Mouse (Mus musculus) thymus, postnatal 0 days (tissue): Measurements from ENCODE around the gene Hint2. TPM values are rescaled to one million over a fixed set of nuclear protein-coding genes. Genes with fewer than 3 reads are reported as not detected.

Experiments used
- DNase-seq: peaks from one replicate; pipeline ENCODE4 v3.0.0-alpha.2; 2015; ENCODE audit warnings: low spot score
- polyA plus RNA-seq: library from polyadenylated mRNA; unstranded; fragments of >200 nt; fragmentation: Nextera tagmentation; extraction: Ambion mirVana; gene quantifications from 2 replicates; pipeline ENCODE4 v1.2.1, GENCODE M21; 2015

The Hint2 gene
- 74.1 and 74.7 TPM in 2 replicates for polyA plus RNA-seq

DNA sequence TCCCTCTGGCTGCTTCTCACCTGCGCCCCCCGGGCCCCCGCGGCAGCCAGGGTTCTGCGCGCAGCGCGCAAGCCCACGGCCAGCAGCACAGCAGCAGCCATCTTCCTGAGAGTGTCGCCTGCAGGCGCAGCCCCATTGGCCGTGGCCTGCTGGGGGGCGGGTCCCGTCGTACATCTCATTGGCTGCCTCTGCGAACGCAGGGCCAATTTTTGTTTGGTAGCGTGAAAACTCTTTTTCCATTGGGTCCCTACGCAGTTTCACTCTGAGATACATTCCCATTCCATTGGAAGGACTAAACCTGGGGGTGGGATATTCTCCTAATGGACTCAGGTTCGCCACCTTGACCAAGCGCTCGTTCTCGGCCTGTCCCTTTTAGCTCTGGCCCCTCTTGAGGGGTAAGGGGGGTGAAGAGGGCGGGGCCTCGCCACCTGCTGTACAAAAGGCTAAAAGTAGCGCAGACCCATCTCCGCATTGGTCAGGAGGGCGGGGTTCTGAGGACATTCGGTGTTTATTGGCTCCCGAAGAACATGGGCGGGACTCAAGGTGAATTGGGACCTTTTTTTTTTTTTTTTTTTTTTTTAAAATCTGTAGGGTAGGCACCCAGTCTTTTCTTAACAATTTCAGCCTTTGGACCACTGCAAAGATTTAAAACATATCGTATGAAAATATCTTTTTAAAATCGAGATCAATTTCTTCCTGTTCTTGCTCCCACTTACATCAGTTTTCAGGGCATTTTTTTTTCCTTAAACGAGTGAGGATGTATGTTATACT, at the start of gene Hint2:
Gene Hint2 (minus strand): TSS at position 128 of the 771 bp plus-strand sequence.
- peak; percentile 96 for DNase-seq

DNA sequence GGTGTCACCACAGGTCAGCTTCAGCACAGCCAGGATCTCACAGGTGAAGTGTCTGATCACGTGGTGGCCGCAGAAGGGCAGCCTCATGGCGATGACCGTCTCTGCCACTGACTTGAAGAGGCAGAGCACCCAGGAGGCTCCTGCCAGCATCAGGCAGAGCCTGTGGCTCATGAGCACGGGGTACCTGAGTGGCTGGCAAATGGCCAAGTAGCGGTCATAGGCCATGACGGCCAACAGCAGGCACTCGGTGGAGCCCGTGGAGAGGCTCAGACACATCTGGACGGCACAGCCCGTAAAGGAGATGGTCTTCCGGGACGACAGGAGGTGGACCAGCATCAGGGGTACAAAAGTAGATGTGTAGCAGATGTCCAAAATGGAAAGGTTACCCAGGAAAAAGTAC, 49.7 kb upstream of the Hint2 start:
- DNase-seq = no peak

DNA sequence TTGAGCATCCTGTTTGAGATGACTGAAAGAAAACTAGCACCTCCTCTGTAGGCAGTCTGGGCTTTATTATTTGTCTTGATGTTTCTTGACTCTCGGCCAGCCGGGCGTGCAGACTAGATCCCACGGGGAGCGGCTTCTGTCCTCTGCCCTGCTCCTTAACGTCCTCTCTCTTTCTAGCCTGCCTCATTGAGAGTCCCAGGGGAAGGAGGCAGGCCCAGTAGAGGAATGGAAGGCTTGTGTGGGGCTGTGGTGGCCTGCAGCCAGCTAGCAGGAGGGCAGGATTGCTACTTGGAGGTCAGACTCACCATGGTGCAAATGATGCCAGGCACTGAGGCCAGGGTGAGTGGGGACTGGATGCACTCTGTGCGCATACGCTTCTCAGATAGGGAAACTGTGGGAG, 47.6 kb upstream of the Hint2 start:
- DNase-seq = no peak

DNA sequence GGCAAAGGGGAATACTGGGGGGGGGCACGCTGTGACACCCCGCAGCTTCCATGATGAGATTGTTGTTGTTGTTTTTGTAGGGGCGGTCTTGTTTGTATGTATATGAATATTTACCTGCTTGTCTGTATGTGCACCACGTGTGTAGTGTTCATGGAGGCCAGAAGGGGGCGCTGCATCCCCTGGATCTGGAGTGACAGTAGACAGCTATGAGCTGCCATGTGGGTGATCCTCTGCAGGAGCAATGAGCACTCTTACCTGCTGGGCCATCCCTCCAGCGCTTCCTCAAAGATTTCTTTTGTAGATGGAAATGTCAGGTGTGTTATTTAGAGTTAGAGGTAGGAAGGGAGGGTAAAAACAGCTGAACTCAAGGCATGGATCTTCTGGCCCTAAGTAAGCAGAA, 47.2 kb upstream of the Hint2 start:
- DNase-seq = no peak

DNA sequence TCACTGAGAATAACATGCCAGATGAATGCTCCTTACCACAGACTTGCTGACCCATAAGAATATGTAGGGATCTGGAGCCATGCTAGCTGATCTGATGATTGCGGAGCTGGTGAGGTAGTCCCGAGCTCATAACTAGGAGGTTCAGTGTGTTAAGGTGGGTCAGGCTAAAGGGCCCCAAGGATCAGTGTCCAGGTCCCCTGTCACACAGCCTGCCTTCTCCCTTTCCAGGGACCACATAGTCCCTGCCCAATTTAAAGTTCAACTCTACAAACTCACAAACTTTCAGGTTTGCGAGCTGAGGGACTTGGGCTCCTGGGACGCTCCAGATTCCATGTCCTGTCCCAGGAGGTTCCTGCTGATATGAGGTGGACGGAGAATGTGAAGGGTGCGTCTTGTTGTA, 44.4 kb upstream of the Hint2 start, which contains the start of gene Olfr70:
Gene Olfr70 (minus strand): TSS at position 101 of the 400 bp plus-strand sequence.
- DNase-seq = no peak

DNA sequence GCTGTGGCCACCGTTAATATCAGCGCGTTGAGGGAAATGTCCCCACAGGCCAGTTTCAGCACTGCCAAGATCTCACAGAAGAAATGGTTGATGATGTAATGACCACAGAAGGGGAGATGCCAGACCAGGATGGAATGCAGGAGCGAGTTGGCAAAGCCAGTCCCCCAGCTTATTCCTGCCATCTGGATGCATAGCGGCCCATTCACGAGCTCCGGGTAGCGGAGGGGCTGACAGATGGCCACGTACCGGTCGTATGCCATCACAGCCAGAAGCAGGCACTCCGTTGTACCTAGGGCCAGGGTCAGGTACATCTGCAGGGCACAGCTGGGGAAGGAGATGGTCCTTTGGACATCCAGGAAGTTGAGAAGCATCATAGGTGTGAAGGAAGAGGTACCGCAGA, 40.3 kb upstream of the Hint2 start:
- DNase-seq = no peak

DNA sequence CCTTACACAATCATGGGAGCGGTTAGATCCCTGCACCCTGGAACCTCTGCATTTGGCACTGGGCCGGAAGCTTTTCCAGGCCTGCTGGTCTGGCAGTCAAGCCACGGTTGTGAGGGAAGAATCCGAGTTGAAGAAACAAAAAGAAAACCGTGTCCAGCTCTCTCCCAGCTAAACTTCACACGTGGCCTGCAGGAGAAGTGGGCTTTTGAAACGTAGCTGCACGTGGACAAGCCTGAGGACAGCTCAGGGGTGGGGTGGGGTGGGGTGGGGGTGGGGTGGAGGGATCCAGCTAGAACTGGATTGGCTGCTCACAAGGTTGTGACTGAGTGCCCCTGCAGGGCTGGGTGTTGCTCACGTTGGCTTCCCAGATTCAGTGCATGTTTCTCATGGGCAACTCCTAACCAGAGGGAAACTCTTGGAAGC, 39.0 kb upstream of the Hint2 start:
- DNase-seq = no peak

DNA sequence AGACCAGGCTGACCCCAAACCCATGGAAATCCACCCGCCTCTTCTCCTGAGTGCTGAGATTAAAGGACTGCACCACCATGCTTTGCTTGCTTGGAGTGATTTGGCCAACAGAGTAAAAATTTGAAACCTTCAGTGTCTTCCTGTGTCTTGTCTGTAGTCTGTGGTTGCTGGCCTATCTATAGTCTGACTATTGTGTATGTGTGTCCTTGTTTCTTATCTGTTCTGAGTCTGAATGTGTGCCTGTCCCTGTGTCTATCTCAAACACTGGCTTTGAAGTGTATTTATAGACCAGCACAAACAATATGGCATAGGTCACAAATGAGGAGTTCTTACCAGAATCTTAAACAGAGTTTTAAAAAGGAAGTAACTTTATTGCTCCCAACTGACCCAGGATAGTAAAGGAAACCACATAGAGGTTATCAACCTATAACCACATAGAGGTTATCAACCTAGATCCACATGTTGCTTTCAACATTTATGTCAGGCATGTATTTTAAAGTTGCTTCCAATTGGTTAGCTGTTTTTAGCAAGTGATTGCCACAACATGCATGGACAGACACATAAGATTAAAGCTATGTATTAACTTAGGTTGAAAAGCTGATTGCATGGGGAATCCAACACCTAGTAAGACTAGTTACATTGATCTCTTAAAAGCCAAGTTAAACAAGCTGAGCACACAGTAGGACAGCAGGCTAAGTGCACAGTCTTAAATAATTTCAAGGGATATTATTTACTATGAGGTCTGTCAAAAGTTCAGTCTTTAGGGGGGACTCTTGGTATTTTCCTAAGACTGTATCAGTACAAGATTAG, 38.4 kb upstream of the Hint2 start:
- DNase-seq = no peak

DNA sequence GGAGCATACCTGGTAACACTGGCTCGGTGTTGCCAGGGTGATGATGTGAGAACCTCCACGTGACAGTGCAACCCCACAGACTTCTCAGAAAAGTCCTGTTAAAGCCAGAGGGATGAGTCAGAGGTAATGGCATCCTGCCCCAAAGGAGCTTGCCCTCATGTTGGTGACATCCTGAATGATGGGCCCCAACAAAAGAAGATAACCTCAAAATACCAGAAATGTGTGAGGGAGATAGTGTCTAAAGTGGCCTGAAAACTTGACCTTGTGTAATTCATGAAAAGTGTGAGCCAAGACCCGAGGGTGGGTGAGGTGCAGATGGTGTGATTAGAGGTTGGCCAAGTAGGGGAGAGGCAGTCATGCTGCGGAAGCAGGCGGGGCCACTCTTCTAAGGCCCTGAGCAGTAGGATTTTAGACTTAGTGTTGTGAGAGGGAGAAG, 37.6 kb upstream of the Hint2 start:
- no peak for DNase-seq

DNA sequence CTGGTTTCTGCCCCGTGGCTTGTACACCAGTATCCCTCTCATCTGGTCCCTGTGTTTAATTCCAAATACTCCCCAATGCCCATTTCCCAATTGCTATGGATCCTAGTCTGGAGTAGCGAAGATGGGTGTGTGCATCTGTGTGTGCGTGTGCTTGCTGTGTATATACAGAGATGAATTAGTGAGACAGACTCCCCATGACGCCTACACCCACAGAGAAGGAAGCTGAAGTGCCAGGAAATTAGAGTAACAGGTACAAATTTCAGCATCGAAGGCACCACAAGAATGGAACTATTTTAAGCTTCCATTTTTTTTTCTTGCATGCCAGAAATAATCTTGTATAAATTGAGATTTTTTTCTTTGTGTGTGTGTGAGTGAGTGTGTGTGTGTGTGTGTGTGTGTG, 34.8 kb upstream of the Hint2 start:
- no peak for DNase-seq

DNA sequence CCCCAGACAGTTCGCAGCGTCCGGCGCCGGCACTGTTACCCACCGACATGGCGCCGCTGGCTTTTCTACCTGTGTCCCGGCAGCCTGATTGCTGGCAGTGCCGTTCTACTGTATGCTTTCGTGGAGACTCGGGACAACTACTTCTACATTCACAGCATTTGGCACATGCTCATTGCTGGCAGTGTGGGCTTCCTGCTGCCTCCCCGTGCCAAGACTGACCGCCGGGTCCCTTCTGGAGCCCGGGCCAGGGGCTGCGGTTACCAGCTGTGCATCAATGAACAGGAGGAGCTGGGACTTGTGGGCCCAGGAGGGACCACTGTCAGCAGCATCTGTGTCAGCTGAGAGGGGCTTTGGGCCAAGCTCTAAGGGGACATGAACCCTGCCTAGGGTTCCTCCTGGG, 33.8 kb upstream of the Hint2 start:
- DNase-seq = no peak

DNA sequence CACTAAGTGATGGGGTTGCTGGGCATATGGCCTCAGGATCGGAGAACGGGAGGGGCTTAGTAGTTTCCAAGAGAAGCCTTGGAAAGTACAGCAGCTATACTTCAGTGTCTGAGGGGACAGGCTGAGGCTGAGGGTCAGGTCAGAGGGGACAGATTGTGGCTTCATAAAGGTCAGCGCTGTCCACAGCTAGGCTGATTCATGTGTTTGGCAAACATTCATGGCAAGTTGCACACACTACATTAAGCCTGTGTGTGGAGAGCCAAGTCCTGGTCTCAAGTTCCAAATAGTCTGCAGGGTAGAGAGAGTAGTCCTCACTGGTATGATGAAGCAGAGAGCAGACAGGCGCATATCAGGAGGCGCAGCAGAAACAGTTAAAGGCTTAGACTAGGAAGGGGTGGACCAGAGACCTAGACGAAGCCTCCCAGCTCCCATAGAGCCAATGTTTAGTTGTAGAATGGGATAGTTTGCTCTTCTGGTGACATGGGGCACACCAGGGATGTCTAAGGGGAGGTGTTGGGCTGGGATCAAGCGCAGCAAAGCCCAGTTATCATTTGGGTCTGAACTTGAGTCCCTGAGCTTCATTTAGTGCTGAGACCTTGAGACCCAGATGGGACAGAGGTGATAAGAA, 23.3 kb upstream of the Hint2 start:
- no peak for DNase-seq

DNA sequence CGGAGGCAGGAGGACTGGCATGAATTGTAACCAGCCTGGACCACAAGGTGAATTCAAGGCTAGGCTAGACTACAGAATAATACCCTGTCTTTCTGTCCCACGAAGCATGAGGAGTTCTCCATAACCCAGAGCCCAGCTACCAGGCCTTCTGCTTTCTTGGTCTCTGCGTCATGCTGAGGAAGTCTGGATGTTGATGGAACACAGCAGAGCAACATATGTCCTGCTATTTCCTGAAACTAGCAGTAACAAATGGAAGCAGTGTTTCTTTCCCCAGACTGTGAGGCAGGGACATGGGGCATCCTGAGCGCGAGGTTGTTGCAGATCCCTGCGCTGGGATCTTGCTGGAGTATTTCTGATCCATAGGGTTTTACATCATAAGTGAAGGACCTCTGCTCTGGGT, 22.3 kb upstream of the Hint2 start:
- DNase-seq = no peak

DNA sequence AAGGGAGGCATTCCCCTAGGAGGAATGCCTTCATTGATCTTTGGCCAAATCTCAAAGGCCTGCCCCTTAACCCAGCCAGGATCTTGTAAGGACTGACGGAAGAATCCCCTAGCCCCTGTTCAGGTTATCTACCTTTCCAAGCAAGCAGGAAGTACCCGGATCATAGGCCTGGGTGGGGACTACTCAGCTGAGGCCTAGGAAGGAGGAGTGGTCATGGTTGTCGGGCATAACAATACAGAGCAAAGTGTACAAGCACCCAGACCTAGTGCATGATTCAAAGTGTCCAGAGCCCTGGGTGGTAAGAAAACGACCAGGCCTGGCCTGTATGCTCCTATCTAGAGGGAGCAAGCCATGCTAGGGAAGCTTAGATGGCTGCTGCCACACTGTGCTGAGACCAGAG, 19.3 kb upstream of the Hint2 start:
- DNase-seq = no peak

DNA sequence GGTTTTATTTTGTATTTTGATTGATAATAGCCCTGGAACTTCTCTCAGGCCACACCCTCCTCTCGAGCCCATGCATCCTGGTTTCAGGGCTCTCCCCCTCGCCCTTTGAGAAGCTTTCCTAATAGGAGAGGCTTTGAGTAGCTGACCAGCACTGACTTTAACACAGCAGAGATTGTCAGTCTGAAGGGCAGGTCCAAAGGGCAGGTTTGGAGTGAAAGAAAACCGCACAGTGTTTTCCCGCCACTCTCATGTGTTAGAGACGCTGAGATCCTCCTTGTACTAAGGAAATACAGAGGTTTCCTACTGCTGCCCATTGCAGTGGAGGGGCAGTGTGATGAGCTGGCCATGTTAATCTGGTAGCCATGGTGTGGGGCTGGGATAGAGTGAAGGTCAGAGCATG, 18.7 kb upstream of the Hint2 start:
- DNase-seq = no peak

DNA sequence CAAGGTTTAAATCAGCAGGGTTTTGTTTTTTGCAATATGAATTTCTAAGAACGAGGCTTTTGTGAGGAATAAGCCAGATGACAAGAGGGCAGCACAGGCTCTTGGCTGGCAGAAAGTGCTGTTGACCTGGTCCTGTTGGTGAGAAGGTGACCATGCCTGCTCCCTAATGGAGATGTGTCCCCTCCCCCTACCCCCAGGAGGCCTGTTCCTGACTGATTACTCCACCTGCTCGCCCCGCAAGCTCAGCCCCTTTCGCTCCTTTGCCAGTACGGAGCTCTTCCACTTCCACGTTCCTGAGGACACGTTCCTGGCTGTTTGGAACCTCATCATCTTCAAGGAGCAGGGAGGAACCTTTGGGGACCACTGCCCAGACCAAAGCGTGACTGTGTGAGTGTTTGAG, 17.4 kb upstream of the Hint2 start:
- no peak for DNase-seq

DNA sequence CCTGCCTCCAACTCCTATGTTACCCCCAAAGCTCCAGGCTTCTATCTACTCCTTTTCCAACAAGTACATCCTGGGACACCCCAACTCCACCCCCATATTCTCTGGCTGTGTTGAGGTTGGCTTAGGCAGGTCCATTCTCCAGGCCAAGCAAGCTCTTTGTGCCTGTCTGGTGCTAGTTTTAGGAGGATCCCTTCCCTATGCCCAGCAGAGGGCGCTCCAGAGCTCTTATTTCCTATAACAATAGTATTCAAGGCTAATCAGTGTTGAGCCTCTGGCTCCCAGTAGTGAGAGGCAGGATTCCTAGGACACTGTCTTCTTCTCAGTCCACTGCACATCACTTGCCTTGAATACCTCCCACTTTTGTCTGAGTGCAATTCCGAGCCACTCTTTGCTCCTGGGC, 15.8 kb upstream of the Hint2 start:
- DNase-seq = peak; percentile 80

DNA sequence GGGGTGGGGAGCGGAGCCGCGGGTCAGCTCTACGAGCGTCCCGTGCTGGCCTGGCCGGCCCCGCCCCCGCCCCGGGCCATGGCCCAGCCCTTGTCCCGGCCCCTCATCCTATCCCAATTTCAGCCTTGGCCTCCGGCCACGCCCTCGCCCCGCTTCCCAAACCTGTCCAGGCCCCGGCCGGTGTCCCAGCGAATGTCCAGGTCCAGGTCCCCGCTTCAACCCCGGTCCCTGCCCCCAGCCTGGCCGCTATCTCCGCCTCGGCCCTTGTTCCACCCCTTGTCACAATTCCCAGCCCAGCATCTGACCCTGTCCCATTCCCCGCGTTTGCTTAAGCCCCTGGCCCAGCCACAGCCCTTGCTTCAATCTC, 13.1 kb upstream of the Hint2 start:
- no peak for DNase-seq

DNA sequence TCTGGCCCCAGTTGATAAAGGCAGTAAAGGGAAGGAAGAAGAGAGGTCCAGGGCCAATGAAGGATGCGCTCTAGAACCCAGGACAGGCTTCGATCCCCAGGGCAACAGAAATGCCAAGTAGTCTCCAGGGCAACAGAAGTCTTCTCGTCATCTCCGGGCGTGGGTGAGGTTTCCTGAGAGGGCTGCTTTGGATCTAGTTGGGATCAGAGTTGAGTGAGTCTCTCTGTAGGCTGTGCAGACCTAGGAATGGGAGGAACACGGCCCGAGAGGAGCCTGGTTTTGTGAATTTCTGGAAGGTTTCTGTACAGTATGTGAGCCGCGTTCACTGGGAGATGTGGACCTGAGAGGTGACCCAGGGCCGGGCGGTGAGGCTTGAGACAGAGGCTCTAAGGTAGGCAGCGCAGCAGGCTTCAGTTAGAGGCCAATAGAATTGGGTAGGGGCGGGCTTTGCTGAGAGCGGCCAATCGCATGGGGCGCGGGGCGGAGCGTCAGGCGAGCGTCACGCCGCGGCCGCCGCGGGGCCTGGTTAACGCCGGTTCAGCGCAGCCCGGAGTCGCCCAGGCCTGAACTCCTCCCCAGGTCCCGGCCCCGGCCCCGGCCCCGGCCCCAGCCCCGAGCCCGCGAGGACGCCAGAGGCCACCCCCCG, 12.6 kb upstream of the Hint2 start, which contains the start of the genes Tmem8b and Fam221b:
Gene Tmem8b (plus strand): TSS at position 190 of the 646 bp plus-strand sequence.
Gene Fam221b (minus strand): TSS at position 364 of the 646 bp plus-strand sequence.
- DNase-seq = peak; percentile 83

DNA sequence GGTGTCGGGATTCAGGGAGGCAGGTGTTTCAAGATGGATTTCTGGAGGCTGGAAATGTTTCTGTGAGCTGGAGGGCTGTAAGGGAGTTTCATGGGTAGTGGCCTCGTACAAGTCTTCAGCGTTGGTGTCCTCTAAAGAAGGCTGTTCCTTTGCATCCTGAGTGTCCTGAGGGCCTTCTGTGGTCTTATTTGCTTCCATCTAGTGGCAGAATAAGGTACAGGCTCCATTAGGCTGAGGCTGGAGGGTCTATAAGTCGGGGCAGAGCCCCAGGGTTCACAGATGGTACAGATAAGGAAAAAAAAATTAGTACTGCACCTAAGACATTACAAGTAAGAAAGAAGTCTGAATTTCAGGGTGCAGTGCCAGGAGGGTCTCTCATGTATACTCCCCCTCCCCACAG, 10.1 kb upstream of the Hint2 start:
- peak; percentile 27 for DNase-seq

DNA sequence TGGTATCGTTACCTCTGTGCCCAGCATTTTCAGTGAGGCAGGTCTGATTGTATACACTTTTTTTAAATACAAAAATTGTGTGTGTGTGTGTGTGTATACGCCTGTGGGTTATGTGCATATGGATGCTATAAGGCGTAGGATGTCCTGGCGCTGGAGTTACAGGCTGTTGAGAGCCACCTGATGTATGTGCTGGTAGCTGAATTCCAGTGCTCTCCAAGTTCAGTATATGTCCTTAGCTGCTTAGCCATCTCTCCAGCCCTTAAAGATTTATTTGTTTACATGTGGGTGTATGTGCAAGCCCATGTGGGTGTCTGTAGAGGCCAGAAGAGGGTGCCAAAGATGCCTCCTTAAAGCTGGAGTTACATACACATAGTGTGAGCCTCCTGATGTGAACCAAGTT, 880 bp upstream of the Hint2 start:
- peak; percentile 14 for DNase-seq
